Mouse (Mus musculus): ENCODE measurements around the gene Gtf2h5. TPM values are rescaled to one million over a fixed set of nuclear protein-coding genes. Genes with fewer than 3 reads are reported as not detected.

The Gtf2h5 gene
- polyA plus RNA-seq (2016; fragmentation: Nextera tagmentation; extraction: Ambion mirVana), result 150 TPM in 2 replicates

GRCm38 (mm10) chr17:6079287-6080122, at the start of gene Gtf2h5, which contains the start of gene Serac1:
Gtf2h5 (plus strand) TSS chr17:6079786.
Serac1 (minus strand) TSS chr17:6079741.
- WGBS, result under 1% methylated on average over 70 of the region's 70 CpGs
- H3K27ac ChIP-seq, result peak within 1 kb of the TSS; percentile 91
- no peaks in the 10 kb centered on the region for H3K9me3 ChIP-seq
- H3K27me3 ChIP-seq (ENCODE audit: insufficient read depth, poor library complexity, severe bottlenecking), result no peaks in the 10 kb centered on the region
- peak; percentile 99 for DNase-seq (ENCODE audit: low spot score)
- H3K4me3 ChIP-seq, result peak within 1 kb of the TSS; percentile 82
- H3K36me3 ChIP-seq, result peaks cover 14% of the 10 kb centered on the region
- H3K4me1 ChIP-seq, result peaks cover 5% of the 10 kb centered on the region; the same call in 1 of the 2 replicates

- Histone ChIP-seq H3K9me3 (no peaks in the 10 kb centered on the region), H3K27ac (no peak overlapping the region), H3K4me3 (no peak overlapping the region), H3K27me3 (ENCODE audit: insufficient read depth, poor library complexity, severe bottlenecking) (no peaks in the 10 kb centered on the region), H3K36me3 (peaks cover 11% of the 10 kb centered on the region; the same call in 1 of the 2 replicates), H3K4me1 (no peaks in the 10 kb centered on the region; the same call in 1 of the 2 replicates)
- 50% methylated on average over 8 of the region's 8 CpGs for whole genome bisulfite sequencing
- no peak for DNase-seq (ENCODE audit: low spot score)
These were observed 43.9 kb upstream of the Gtf2h5 start for GRCm38 (mm10) chr17:6035661-6036060.

DNA sequence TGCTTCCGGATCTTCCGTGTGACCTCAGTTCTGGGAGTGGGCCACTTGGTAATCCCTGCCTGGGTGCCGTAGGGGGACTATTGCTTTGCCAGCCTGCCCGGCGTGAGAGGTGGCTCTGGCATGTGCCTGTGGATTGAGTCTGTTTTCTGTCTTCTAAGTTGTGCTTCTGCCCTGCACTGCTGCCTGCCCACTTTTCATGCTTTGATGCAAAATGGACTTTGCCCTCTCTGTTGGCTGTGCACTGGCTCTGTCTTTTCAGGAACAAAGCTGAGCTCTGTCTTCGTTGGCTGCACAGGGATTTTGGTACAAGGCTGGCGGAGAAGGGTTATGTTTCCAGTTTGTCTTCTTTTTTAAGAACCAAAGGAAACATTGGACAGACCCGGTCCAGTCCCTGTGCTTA, 43.1 kb upstream of the Gtf2h5 start:
- no peaks in the 10 kb centered on the region; the same call in 1 of the 2 replicates for H3K4me1 ChIP-seq
- 83% methylated on average over 8 of the region's 8 CpGs for WGBS
- no peaks in the 10 kb centered on the region for H3K9me3 ChIP-seq
- no peaks in the 10 kb centered on the region for H3K27me3 ChIP-seq (ENCODE audit: insufficient read depth, poor library complexity, severe bottlenecking)
- H3K4me3 ChIP-seq, result no peak overlapping the region
- H3K27ac ChIP-seq, result no peak overlapping the region
- H3K36me3 ChIP-seq, result peaks cover 11% of the 10 kb centered on the region; the same call in 1 of the 2 replicates
- no peak for DNase-seq (ENCODE audit: low spot score)

- Histone ChIP-seq H3K36me3 (peaks cover 11% of the 10 kb centered on the region; the same call in 1 of the 2 replicates), H3K27ac (no peak overlapping the region), H3K27me3 (ENCODE audit: insufficient read depth, poor library complexity, severe bottlenecking) (no peaks in the 10 kb centered on the region), H3K4me1 (no peaks in the 10 kb centered on the region; the same call in 1 of the 2 replicates), H3K4me3 (no peak overlapping the region), H3K9me3 (no peaks in the 10 kb centered on the region)
- 88% methylated on average over 11 of the region's 11 CpGs for WGBS
- DNase-seq (ENCODE audit: low spot score), result no peak
These were observed 42.7 kb upstream of the Gtf2h5 start for GRCm38 (mm10) chr17:6036872-6037271.

DNA sequence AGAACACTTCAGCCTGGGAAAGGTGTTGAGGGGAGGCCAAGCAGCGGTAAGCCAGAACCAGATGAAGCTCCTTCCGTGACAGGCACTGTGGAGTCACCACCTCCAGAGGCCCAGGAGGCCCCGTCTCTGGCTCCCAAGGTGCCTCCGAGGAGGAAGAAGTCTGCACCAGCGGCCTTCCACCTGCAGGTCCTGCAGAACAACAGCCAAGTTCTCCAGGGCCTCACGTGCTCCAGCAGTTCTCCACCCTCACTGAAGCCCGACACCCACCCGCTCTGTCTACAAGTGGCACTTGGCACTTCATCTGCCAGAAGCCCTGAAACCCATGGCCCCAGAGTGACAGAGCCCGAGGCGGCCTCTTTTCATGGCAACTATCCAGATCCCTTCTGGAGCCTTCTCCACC, 42.1 kb upstream of the Gtf2h5 start:
- no peak overlapping the region for H3K4me3 ChIP-seq
- H3K9me3 ChIP-seq, result no peaks in the 10 kb centered on the region
- WGBS, result 84% methylated on average over 10 of the region's 10 CpGs
- H3K27ac ChIP-seq, result no peak overlapping the region
- DNase-seq (ENCODE audit: low spot score), result no peak
- H3K4me1 ChIP-seq, result no peaks in the 10 kb centered on the region; the same call in 1 of the 2 replicates
- no peaks in the 10 kb centered on the region for H3K27me3 ChIP-seq (ENCODE audit: insufficient read depth, poor library complexity, severe bottlenecking)
- H3K36me3 ChIP-seq, result peaks cover 11% of the 10 kb centered on the region; the same call in 1 of the 2 replicates

DNA sequence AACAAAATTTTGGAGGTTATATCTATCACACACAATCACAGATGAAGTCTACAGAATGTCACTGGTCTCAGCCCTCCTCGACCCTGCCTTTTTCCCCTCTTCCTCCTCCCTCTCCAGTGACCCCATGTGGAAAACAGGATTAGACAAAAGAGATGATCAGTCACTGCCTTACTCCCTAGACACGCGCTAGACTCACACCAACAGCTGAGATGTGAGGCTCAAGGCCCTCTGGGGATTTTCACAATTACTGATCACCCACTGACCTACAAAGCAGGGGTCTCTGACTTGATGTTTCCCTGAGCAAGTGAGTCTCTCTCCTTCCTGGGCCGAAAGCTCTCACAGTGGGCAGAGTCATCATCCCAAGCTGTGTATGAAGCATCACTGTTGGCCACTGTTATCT, 26.8 kb upstream of the Gtf2h5 start:
- H3K4me3 ChIP-seq, result no peak overlapping the region
- DNase-seq (ENCODE audit: low spot score), result no peak
- H3K27me3 ChIP-seq (ENCODE audit: insufficient read depth, poor library complexity, severe bottlenecking), result no peaks in the 10 kb centered on the region
- H3K36me3 ChIP-seq, result 0 out of 2 replicates have a peak, but pooled peaks cover 2% of the 10 kb centered on the region
- no peak overlapping the region for H3K27ac ChIP-seq
- no peaks in the 10 kb centered on the region for H3K9me3 ChIP-seq
- 74% methylated on average over 4 of the region's 4 CpGs for WGBS
- 0 out of 2 replicates have a peak, but pooled peaks cover 2% of the 10 kb centered on the region for H3K4me1 ChIP-seq

GRCm38 (mm10) chr17:6054934-6055355, 24.6 kb upstream of the Gtf2h5 start:
- no peaks in the 10 kb centered on the region for H3K27me3 ChIP-seq (ENCODE audit: insufficient read depth, poor library complexity, severe bottlenecking)
- H3K4me1 ChIP-seq, result 0 out of 2 replicates have a peak, but pooled peaks cover 2% of the 10 kb centered on the region
- H3K4me3 ChIP-seq, result no peak overlapping the region
- no peak for DNase-seq (ENCODE audit: low spot score)
- no peak overlapping the region for H3K27ac ChIP-seq
- 21% methylated on average over 5 of the region's 5 CpGs for WGBS
- 0 out of 2 replicates have a peak, but pooled peaks cover 2% of the 10 kb centered on the region for H3K36me3 ChIP-seq
- no peaks in the 10 kb centered on the region for H3K9me3 ChIP-seq

DNA sequence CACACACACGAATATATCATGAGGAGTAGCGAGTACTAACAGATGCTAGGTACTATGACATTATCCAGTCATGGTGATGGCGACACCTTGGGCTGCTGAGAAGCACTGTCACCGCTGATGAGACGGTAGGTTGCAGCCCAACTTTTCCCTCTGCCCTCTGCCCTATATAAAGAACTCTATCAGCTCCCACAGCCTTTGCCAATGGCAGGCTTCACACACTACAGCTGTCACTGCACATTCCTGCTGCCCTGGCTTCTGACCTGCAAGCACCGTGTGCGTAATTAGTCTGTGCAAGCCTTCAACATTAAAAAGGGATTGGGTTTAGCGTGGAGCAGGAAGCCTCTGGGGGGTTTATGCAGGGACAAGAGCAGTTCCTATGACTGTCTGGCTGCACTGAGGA, 16.8 kb upstream of the Gtf2h5 start:
- no peak overlapping the region for H3K27ac ChIP-seq
- 68% methylated on average over 8 of the region's 8 CpGs for WGBS
- no peak for DNase-seq (ENCODE audit: low spot score)
- no peaks in the 10 kb centered on the region for H3K9me3 ChIP-seq
- peaks cover 21% of the 10 kb centered on the region for H3K36me3 ChIP-seq
- no peak overlapping the region for H3K4me3 ChIP-seq
- H3K27me3 ChIP-seq (ENCODE audit: insufficient read depth, poor library complexity, severe bottlenecking), result no peaks in the 10 kb centered on the region
- H3K4me1 ChIP-seq, result peaks cover 5% of the 10 kb centered on the region; the same call in 1 of the 2 replicates

DNA sequence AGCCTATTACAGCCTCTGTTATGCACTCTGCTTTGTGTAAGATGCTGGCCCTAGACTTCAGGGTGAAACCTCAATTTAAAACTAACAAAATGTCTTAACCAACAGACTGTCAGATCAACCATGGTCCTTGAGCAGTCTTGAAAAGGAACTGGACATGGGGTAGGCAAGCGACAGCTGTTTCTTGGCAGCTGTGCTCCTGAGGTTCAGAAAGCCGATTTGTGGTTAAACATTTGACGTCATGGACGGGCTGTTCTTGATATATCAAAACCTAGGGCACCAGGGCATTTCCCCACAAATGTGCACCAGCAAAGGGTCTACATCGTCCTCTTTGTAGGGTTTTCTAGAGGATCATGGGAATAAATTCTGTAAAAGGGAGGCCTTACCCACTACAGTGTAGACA, 16.1 kb upstream of the Gtf2h5 start:
- H3K4me1 ChIP-seq, result peaks cover 5% of the 10 kb centered on the region; the same call in 1 of the 2 replicates
- 84% methylated on average over 5 of the region's 5 CpGs for WGBS
- H3K9me3 ChIP-seq, result no peaks in the 10 kb centered on the region
- peaks cover 21% of the 10 kb centered on the region for H3K36me3 ChIP-seq
- no peaks in the 10 kb centered on the region for H3K27me3 ChIP-seq (ENCODE audit: insufficient read depth, poor library complexity, severe bottlenecking)
- no peak overlapping the region for H3K27ac ChIP-seq
- no peak for DNase-seq (ENCODE audit: low spot score)
- no peak overlapping the region for H3K4me3 ChIP-seq

DNA sequence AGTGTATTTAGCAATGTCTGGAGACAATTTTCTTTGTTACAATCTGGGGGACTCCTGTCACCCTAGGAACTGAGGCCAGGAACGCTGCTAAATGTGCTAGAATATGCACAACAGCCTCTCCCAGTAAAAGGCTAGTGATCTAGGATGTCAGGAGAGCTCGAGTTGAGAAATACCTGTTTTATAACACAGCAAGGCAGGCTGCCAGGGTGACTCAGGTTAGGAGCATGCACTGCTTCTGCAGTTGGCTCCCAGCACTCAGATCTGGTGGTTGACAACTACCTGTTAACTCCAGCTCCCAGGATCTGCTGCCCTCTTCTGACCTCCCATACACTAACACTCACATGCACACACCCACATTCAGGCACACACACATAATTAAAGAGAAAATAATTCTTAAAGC, 13.6 kb upstream of the Gtf2h5 start:
- peaks cover 32% of the 10 kb centered on the region for H3K36me3 ChIP-seq
- 79% methylated on average over 2 of the region's 2 CpGs for WGBS

DNA sequence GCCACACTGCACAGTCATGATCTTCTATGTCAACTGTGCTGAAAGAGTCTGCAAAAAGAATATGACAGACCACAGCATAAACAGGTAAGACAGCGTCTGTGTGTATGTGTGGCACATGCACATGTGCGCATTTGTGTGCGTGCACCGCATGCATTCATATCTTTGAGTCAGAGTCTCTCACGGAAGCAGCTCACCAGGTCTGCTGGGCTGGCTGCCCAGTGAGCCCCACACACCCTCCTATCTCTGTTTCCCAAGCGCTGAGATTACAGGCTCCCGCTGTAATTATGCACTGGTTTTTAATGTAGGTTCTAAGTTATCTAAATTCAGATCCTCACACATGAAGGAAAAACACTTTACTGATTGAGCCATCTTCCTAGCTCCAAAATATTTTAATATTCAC, 12.0 kb upstream of the Gtf2h5 start:
- Histone ChIP-seq H3K4me1 (peaks cover 5% of the 10 kb centered on the region; the same call in 1 of the 2 replicates), H3K36me3 (peaks cover 38% of the 10 kb centered on the region), H3K27me3 (ENCODE audit: insufficient read depth, poor library complexity, severe bottlenecking) (no peaks in the 10 kb centered on the region), H3K27ac (no peak overlapping the region), H3K9me3 (no peaks in the 10 kb centered on the region), H3K4me3 (no peak overlapping the region)
- no peak for DNase-seq (ENCODE audit: low spot score)
- 88% methylated on average over 7 of the region's 7 CpGs for WGBS

More for the DNA sequence above, 13.6 kb upstream of the Gtf2h5 start:
- no peak overlapping the region for H3K4me3 ChIP-seq
- H3K9me3 ChIP-seq, result no peaks in the 10 kb centered on the region
- H3K4me1 ChIP-seq, result peaks cover 5% of the 10 kb centered on the region; the same call in 1 of the 2 replicates
- H3K27me3 ChIP-seq (ENCODE audit: insufficient read depth, poor library complexity, severe bottlenecking), result no peaks in the 10 kb centered on the region
- DNase-seq (ENCODE audit: low spot score), result no peak
- no peak overlapping the region for H3K27ac ChIP-seq

- DNase-seq (ENCODE audit: low spot score), result no peak
- no peaks in the 10 kb centered on the region for H3K4me1 ChIP-seq
- H3K27me3 ChIP-seq (ENCODE audit: insufficient read depth, poor library complexity, severe bottlenecking), result no peaks in the 10 kb centered on the region
- peaks cover 48% of the 10 kb centered on the region for H3K36me3 ChIP-seq
- H3K9me3 ChIP-seq, result no peaks in the 10 kb centered on the region
- H3K4me3 ChIP-seq, result no peak overlapping the region
- no peak overlapping the region for H3K27ac ChIP-seq
- 94% methylated on average over 6 of the region's 6 CpGs for WGBS
These were observed 9.7 kb upstream of the Gtf2h5 start for GRCm38 (mm10) chr17:6069866-6070265.

- Histone ChIP-seq H3K9me3 (no peaks in the 10 kb centered on the region), H3K27ac (no peak overlapping the region), H3K27me3 (ENCODE audit: insufficient read depth, poor library complexity, severe bottlenecking) (no peaks in the 10 kb centered on the region), H3K4me1 (no peaks in the 10 kb centered on the region), H3K36me3 (peaks cover 30% of the 10 kb centered on the region), H3K4me3 (no peak overlapping the region)
- peak; percentile 73 for DNase-seq (ENCODE audit: low spot score)
- WGBS, result 80% methylated on average over 7 of the region's 7 CpGs
These were observed 6.2 kb upstream of the Gtf2h5 start for GRCm38 (mm10) chr17:6073405-6073804.
